Mouse (Mus musculus) c-Kit-negative CD71-positive TER-119-positive erythroid progenitor cells, embryonic 14.5 days (primary cell): ENCODE results near the gene Srek1ip1.

Experiments
- DNase-seq: peaks from one replicate; pipeline ENCODE4 v3.0.0-alpha.2; 2013; ENCODE audit warnings: low read depth, low spot score

The Srek1ip1 gene

DNA sequence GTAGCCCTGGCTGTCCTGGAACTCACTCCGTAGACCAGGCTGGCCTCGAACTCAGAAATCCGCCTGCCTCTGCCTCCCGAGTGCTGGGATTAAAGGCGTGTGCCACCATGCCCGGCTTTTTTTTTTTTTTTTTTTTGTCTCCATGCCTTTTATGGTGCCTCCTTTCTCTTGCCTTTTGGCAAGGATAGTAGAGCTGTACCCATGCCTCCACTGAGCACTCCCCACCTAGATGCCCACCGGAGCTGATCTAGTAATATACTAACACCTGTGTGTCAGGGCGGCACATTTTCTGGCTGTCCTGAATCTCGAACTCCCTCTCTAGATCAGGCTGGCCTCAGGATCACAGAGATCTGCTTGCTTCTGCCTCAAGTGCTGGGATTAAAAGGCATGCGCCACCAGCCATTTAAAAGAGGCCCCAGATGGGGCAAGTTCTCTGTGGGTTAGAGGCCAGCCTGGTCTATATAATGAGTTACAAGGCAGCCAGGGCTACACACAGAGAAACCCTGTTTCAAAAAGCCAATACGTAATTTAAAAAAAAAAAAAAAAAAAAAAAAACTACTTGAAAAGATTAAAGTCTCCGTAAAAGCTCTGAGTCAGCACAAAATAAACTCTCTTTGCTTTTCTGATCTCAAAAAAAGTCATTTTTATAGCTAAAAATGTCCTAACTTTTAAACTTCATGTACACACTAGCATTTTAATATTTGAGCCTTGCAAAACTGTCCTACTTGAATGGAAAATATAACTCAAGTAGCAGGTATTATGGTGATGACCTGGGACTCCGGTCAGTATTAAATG lies 51.2 kb downstream of the Srek1ip1 start:
- no peak for DNase-seq

DNA sequence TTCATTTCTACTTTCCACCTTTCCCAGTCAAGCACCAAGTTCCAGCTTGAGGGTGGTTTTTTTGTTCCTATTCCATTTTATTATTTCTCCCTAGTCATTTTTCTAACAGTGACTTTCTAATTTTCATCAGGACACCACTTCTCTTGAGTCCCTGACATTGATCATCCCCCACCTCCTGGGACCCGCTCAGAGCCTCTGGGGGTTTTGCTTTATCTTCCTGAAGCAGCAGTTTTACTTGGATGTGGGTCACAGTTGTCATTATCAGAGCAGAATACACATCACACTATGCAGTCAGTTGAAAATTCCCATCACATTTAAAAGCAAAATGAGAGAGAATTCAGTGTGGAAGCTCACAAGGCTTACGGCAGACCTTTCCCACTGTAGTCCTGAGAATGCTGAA lies 61.4 kb downstream of the Srek1ip1 start:
- no peak for DNase-seq

- DNase-seq = no peak
Observed at GRCm38 (mm10) chr13:104863127-104863979, 71.1 kb downstream of the Srek1ip1 start, which contains the start of gene Shisal2b. TSS of gene Shisal2b (minus strand) at chr13:104863893.

GRCm38 (mm10) chr13:104866726-104867125 lies 74.4 kb downstream of the Srek1ip1 start:
- DNase-seq = no peak

DNA sequence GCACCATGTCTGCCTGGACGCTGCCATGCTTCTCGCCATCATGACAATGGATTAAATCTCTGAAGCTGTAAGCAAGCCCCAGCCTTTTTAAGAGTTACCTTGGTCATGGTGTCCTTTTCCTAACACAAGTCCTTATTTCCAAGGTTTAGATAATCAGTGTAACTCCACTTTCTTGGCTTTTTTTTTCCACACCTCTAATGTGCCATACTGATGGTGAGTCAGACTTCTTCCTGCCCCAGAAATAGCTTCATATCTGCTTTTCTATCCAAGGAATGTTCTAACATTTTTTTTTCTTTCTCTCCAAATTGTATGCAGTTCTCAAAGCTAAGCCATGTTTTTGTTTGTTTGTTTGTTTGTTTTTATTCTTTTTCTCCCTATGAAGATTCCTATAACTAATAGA lies 77.6 kb downstream of the Srek1ip1 start:
- no peak for DNase-seq

GRCm38 (mm10) chr13:104878508-104878907 lies 86.2 kb downstream of the Srek1ip1 start:
- no peak for DNase-seq

DNA sequence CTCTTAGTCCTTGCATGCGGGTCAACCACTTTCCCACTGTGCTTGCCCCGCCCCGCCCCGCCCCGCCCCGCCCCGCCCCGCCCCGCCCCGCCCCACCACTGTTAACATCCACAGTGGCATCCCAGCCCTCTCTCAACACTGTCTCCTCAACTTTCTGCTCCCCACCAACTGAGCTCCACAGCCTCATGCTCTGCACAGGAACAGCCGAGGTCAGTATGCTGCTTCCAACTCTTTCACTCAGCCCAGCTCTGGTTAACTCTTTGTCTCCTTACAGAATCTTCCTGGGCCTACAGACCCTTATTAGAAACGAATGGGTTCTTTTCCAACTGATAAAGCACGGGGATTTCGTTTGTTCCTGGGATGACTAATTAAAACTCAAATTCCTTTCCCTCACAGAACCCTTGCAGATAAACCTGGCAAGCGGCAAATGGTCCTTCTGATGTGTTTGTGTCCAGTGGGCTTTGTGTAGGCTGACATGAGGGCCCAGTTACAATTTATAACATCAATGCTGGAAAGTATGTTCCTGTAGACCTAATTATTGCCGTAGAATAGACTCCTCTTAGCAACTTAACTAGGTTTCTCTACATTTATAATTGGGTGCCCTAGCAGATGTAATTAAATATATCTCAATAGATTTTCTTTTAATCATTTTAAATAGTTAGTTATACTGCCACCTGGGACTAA lies 91.4 kb downstream of the Srek1ip1 start:
- no peak for DNase-seq

GRCm38 (mm10) chr13:104886308-104887032 lies 94.2 kb downstream of the Srek1ip1 start:
- DNase-seq = no peak
